Mouse (Mus musculus) megakaryocyte, embryonic 14.5 days (primary cell): ENCODE measurements around the gene Hmg20b.

Experiments used
- FLI1 ChIP-seq: IDR thresholded peaks from 2 replicates; pipeline ENCODE4 v1.6.1; 2012; ENCODE audit warnings: low read length, inconsistent platforms, mixed read lengths
- GATA1 ChIP-seq: IDR thresholded peaks from 3 replicates; pipeline ENCODE4 v1.6.1; 2012; ENCODE audit warnings: mixed read lengths, low read length, inconsistent platforms, borderline replicate concordance

- TF ChIP-seq GATA1 (no peak), FLI1 (no peak)
These were observed 46.5 kb upstream of the Hmg20b start for GRCm38 (mm10) chr10:81396749-81397148.
